Mouse (Mus musculus) G1E (cell line): Measurements from ENCODE around the gene Fbxo39.

Source experiments
- CTCF ChIP-seq: IDR thresholded peaks from 2 replicates; pipeline ENCODE4 v1.5.1; 2012; ENCODE audit warnings: low read depth, low read length, inconsistent platforms, mixed read lengths
- TAL1 ChIP-seq: conservative IDR thresholded peaks from 2 replicates; pipeline ENCODE4 v1.6.1; 2012; ENCODE audit warnings: low read depth, low read length, inconsistent platforms, mixed read lengths

- TF ChIP-seq CTCF (no peak), TAL1 (no peak)
Observed at GRCm38 (mm10) chr11:72265483-72265882, 48.8 kb upstream of the Fbxo39 start.
